Mouse (Mus musculus) urinary bladder, adult 18-20 months (tissue): Measurements from ENCODE around the gene Mast1.

Experiments used
- DNase-seq, 2 experiments: peaks; one replicate each; pipeline ENCODE4 v3.0.0; 2022; ENCODE audit warnings: low spot score in 2 of 2, mixed read lengths in 2 of 2

Gene Mast1

DNA sequence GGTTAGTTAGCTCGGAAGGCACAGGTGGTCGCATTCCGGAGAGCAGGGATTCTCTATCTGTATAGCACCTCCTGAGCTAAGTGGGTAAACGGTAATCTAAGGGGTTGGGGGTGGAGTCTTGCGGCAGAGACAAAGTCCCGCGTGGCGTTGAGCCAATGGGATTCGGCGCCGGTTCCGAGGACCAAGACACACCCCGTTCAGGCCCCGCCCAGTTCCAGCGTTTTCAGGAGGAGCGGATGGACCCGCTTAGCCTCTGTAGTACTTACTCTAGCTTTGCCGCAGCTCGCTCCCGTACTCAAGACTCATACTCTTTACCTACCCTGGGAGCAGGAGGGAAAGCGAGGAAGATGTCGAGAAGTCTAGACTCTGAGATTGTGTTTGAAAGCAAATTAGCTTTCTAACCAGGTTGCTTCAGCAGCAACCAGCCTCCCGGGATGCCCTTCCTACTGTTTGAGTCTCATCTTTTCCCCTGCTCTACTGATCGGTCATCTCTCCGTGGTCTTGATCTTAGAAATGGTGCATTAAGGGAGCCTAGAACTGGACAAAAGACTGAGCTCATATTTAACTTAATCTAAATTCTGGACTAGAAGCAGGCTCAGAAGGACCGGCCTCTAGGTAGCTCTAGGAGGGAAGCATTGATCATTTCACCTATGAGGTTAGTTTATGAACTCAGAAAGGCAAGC, 7.5 kb upstream of the Mast1 start:
- no peak for DNase-seq

DNA sequence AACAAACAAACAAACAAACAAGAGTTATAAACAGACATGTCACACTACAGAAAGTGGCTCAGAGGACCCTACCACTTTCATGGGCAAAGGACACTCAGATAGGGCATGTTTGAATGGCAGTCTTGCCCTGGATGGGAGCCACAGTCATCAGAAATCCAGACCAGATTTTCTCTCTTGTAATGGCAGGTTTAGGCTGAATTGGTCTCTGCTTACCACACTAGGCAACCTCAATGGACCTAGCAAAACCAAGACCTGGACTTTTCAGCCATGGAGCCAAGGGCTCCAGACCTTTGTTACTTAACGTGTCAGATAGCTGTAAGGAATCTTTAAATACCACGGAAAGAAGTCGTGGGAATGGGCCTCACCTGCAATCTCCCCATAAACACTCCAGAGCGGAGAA, 6.5 kb upstream of the Mast1 start:
- DNase-seq = no peak

DNA sequence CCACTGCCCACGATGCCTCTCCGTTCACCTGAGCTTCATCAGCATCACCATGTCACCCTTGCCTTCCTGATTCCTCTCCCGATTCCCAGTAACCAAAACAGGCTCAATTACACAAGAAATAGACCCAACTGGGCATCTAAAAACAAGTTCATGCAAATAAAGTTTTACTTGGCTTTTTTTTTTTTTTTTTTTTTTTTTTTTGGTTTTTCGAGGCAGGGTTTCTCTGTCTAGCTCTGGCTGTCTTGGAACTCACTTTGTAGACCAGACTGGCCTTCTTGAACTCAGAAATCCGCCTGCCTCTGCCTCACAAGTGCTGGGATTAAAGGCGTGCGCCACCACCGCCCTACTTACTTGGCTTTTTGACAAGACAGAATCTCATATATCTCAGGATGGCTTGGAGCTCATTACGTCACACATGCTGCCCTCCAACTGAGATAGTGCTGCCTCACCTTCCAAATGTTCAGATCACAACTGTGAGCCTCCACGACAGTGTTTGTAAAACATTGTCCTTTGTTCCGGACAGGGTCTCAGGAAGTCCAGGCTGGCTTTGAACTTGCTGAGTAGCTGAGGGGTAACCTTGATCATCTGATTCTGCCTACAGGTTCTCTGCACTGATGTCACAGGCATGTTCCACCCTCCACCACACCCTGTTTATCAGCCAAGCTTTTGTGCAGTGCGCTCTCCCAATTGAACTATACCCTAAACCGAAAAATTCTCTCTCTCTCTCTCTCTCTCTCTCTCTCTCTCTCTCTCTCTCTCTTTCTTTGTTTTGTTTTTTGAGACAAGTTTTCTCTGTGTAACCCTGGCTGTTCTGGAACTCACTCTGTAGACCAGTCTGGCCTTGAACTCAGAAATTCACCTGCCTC, 694 bp upstream of the Mast1 start:
- no peak for DNase-seq

DNA sequence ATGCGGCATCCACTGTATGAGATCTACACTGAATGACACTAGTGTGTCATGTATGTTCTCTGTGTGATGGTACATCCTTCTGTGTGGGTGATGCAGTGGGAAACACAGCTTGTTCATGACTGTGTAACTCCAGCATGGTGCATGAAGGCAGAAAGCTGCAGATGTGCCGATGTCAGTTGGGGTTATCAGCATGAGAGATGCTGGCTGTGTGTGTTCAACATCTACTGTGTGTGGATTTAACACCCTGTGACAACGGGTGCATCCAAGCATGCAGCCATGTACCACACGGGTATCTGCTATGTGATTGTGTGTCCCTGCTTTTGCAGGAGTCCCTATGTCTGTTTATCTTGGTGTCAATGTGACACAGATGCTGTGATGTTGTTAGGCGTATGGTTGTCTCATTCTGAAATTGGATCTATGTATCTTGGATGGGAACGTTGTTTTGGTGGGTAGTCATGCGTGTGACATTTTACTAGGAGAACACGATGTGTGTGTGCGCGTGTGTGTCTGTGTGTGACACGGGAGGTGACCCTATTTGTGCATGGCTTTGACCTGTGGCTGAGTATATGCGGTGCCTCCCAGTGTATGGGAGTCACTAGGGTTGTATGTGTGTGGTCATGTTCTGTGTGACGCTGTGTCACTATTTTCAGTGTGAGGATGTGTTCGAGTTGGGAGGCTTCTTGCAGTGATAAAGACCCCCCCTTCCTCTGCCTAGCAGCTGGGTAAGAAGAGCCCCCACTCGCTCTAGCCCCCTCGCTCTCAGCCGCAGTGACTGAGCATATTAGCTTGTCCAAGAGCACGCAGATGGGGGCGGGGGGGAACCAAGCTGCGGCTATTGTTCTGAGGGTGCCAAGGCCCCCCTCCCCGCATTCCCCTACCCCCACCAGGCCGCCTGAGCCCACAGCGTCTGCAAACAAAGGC, 858 bp downstream of the Mast1 start:
- no peak for DNase-seq

GRCm38 (mm10) chr8:84935489-84935888, 1.7 kb downstream of the Mast1 start:
- DNase-seq = no peak

DNA sequence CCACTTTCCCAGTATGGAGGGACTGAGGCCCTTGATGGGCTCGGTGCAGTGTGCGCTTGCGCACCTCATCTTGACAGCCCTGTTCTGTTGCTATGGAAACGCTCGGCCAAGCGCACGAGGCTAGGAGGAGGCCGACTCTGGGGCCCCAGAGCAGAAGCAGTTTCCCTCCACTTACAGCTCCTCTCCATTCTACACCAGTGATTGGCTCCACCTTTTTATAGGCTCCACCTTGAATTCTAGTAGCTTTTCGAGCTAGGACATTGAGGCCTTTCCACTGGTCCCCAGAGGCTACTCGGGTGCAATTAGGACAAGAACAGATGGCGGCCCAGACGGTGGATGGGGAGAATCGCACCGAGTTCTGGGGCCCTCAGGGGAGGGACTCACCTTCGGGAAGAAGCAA, 2.3 kb downstream of the Mast1 start:
- no peak for DNase-seq

- no peak for DNase-seq
These were observed 3.2 kb downstream of the Mast1 start for GRCm38 (mm10) chr8:84933767-84934559.

DNA sequence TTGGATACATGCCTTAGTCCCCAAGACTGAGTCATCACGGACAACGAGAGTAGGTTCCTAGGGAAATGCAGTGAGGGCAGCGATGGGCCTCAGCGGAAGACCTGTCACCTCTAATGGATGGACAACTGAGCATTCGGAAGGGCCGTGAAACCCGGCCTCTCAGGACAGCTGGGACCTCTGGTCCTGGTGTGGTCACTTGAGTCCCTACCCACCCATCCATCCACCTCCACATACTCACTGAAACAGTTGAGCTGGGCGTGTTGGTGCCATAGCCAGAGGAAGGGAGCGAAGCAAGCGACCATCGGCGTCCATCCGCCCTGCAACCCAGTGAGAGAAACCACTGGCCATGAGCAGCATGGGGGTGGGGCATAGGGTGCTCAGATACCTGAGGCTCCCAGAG, 6.6 kb downstream of the Mast1 start:
- no peak for DNase-seq

DNA sequence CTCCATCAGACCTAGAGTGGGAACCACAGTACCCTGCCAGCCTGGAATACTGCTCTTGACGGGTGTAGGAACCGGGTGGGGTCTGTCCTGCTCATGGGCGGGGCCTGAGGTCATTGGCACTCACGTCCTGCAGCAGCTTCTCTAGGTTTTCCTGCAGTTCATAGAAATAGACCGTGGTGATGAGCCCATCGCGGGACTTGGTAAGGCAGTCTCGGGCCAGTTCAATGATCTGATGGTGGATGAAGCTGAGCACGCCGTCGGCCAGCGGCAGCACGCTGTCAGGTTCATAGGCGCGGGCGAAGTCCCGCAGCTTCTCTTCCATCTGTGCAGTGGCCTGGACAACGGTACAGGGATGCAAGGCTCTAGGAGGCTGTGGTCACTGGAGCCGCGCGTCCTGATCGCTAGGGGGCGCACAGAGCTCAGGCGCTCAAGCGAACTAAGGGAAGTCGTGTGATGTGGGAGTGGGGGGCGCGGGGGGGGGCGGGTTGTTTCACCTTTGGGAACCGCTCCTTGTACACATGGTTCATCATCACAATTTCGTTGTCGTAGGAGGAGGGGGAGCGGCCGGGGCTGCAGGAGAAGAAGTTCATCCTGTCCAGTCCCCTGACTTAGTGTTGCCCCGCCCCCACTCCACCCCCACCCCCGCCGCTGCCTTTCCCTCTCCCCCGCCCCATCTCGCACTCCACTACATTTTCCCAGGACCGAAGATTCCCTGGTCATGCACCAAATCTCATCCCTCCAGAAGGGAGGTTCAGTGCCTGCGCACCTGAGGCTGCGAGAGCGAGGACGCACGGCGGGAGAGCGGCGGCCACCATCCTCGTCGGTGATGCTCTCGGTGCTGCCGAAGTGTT, 8.5 kb downstream of the Mast1 start:
- peak in 1 of 2 experiments; percentile 57 for DNase-seq

- DNase-seq = no peak
These were observed 9.6 kb downstream of the Mast1 start for GRCm38 (mm10) chr8:84927513-84927912.

GRCm38 (mm10) chr8:84925557-84925956, 11.6 kb downstream of the Mast1 start:
- DNase-seq = no peak

GRCm38 (mm10) chr8:84921596-84921995, 15.6 kb downstream of the Mast1 start:
- DNase-seq = no peak

DNA sequence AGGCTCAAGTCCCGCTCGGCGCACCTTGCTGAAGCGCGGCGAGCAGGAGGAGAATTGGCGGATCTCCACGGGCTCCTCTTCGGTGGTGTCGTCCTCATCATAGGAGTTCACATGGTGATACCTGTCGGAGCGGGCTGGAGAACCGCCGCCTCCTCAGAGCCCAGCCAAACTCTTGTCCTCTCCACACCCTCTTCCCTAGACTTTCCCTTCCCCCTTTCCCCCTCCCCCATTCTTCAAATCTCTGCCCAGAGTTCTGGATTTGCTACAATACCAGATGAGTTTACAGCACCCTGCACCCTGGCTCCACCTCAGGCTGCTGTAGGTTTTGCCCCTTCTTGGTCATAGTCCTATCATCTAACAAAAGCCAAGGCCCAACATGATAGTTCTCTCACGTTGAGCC, 18.5 kb downstream of the Mast1 start:
- no peak for DNase-seq

DNA sequence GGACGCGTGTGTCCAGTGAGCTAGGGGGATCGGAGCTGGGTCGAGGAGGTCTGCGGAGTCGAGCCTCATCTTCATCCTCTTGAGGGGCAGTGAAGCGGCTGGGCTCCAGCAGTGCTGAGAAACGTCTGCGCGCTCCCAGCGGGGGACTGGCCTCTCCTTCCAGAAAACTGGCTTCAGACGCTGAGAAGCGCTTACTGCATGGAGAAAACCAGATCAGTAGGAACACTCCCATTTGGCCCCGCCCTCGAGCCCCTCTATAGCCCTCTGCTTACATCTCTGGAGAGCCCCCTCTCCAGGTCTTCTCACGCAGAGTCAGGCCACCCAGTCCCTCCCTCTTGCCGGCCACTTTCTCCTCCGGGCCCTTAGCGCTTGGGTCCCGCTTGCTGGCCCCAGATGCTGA, 19.4 kb downstream of the Mast1 start:
- DNase-seq = no peak

DNA sequence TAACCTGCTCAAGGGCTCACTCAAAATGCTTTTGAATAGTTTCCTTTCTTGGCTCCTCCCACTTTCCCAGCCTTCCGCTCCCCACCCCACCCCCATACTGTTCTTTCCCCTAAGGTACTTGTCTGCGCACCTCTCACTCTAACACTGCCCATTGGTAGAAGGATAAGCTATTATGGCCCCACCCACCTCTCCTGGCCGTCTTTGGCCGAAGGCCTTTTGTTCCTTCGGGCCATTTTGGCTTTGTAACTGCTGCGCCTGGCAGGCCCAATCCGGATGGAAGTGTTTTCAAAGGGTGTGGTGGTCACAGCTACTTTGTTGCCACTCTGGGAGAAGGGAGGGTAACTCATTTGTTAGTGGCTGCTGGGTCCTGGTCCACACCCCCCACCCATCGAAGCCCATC, 21.9 kb downstream of the Mast1 start:
- no peak for DNase-seq

DNA sequence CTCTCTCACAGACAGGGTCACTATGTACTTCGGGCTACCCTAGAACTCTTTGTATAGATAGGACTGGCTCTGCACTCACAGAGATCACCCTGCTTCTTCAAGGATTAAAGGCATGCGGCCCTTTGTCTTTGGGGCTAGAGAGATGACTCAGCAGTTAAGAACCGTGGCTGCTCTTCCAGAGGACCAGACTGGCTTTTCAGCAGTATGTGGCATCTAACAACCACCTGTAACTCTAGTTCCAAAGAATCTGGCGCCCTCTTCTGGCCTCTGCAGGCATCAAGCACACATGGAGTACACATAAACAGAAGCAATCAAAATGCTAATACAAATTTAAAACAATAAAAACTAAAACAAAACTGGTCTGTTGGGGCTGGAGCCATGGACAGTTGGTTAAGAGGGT, 23.2 kb downstream of the Mast1 start:
- no peak for DNase-seq

DNA sequence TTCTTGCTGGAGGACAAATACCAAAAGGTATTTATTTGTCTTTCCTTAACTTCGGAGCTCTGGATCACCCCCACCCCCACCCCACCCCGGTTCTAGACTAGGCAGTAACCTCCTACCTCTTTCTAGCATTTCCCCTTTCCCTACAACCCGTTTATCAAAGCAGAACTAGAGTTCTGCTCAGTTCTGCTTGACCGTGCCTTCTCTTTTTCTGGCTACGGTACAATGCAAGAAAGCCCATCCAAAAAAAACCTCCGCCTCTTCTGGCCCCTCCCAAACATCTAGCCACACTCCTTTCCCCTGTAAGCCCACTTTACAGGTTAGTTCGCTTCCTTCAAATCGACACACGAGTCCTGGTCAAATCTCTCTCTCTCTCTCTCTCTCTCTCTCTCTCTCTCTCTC, 23.7 kb downstream of the Mast1 start:
- DNase-seq = no peak

GRCm38 (mm10) chr8:84912895-84913501, 24.2 kb downstream of the Mast1 start:
- peak; percentile 66 to 70 for DNase-seq

GRCm38 (mm10) chr8:84912391-84912790, 24.8 kb downstream of the Mast1 start:
- no peak for DNase-seq

GRCm38 (mm10) chr8:84911854-84912253, 25.3 kb downstream of the Mast1 start:
- no peak for DNase-seq
